Mouse (Mus musculus) embryo, embryonic 10.5 days (tissue): ENCODE measurements around the gene Tnik.

Experiments
- DNase-seq: peaks from one replicate; pipeline ENCODE4 v3.0.0-alpha.2; 2015; ENCODE audit warnings: low spot score

Gene Tnik

DNA sequence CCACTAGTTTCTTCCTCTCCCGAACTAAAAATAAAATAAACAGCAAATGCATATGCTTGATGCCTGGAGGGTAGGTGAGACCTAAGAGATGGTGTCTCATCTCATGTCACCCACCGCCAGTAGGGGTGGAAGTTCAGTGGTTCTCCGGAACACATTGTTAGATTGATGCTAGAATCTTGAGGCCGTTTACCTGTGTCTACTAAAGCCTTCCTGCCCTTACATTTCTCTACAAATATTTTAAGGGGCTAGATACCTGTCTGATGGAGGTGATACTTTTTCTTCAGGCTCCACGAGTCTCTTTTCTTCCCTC is 1.8 kb downstream of the Tnik start:
- DNase-seq, result no peak

- no peak for DNase-seq
These were observed 2.2 kb downstream of the Tnik start for GRCm38 (mm10) chr3:28265183-28265582.

DNA sequence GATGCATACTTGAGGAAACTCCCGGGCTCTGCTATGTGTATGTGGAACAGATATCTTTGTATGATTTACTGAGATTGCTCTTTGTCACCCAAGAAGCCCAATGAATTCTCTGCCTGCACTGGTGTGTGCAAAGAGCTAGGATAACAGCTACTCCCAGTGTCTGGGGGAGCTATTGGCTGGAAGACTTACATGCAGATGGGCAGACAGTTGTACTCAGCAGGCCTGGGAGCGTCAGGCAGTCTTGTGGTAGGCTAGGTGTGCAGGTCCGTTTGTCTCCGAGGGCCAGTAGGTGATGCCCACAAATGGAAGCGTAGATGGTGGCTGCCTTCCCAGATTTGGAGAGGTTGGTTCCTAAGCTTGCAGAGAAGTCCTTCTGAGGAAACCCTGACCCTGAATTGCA is 2.6 kb downstream of the Tnik start:
- DNase-seq, result peak; percentile 17

DNA sequence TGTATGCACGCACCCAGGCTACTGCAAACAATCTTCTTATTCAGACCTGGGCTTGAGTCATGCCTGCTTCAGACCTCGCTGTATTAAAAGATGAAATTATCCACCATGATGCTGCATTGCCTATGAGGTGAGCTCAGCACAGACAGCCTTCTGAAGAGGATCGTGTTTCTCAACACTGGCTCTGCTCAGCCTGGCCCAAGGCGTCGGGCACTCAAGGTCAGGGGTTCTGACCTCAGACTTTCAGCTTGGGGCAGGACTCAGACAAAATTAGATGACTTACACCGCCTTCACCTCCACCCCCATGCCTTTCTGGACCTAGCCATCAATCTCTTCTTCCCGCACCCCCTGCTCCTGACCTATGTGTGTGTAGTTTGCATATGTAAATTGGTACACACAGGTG is 4.2 kb downstream of the Tnik start:
- DNase-seq, result peak; percentile 23

DNA sequence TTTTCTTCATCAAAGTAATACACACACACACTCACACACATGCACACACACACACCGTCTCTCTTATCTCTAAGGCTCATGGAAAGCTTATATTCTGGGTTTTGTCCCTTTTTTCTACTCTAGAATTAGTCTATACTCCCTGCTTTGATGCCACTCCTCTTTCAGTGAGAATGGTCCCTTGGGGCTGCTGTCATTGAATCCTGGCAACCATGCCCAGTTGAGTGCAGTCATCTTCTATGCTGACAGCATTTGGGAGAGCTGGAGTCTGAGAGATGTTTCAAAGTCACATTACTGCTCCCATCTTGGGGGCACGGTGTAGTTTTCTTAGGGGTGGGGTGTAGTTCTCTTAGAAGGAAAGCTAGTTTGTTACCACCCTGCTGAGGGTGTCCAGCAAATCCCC is 6.7 kb downstream of the Tnik start:
- DNase-seq, result no peak

GRCm38 (mm10) chr3:28271884-28272283 is 8.9 kb downstream of the Tnik start:
- DNase-seq, result no peak

GRCm38 (mm10) chr3:28274763-28275162 is 11.7 kb downstream of the Tnik start:
- DNase-seq, result no peak

DNA sequence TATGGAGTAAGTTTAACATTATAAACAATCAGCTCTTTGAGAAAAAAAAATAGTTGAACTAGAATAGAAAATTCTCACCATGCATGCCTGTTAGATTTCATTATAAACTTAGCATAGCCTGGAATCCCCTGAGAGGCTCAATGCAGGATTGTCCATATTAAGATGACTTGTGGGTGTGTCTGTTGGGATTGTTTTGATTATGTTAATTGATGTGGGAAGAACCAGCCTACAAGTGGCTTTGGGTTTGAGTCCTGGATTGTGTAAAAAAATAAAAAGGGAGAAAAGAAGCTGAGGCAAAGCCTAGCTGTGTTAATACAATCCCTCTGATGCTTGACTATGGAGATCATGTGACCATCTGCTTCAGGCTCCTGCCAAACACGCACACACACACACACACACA is 26.7 kb downstream of the Tnik start:
- no peak for DNase-seq

DNA sequence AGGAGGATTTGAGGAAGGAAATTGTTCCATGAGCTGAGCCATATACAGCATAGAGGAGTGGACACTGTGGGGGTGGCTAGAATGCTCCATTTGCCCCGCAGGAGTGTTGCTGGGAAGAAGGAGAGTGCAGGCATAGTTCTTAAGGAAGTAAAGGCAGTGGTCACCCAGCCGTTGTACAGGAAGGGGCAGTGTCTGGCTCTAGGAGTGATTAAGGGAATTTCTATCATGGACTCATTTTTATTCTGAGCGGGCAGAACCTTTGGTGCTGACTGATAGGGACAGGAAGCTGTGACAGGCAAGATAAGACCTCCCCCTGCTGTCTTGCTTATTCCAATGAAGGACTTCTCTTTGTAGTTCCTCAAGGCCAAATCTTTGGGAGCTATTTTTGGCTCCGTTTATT is 38.4 kb downstream of the Tnik start:
- no peak for DNase-seq

- DNase-seq, result no peak
These were observed 40.9 kb downstream of the Tnik start for GRCm38 (mm10) chr3:28303915-28304314.

- DNase-seq, result no peak
These were observed 43.8 kb downstream of the Tnik start for GRCm38 (mm10) chr3:28306852-28307251.

DNA sequence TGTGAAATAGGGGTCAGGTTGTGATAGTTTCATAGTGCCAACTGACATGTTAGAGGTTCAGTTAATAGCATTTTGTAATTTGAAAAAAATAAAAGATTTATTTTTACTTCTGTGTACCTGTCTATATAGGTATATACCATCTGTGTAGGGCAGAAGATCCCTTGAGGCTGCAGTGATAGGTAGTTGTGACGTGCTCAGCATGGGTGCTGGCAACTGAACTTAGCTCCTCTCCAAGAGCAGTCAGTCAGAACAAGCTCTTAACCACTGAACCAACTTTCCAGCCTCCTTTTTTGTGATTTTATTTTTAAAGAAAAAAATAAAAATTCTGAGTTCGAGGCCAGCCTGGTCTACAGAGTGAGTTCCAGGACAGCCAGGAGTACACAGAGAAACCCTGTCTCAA is 51.4 kb downstream of the Tnik start:
- DNase-seq, result no peak

DNA sequence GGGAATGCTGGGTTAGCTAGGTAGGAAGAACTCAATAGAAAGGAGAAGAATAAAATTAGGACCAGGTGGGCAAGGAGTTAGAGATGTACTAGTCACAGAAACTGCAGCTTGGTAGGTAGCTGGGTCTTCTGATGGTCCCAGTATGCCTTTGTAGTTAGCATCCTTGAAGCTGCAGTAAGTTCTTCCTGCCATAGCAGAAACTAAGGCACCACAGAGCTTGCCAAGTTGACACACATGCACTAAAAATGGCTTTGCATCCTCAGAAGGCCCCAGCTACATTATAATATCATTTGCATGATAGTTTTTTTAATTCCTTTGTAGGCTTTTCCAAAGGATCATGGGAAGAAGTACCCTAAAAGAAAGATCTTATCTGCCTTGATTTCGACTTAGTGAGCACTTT is 54.3 kb downstream of the Tnik start:
- DNase-seq, result no peak

DNA sequence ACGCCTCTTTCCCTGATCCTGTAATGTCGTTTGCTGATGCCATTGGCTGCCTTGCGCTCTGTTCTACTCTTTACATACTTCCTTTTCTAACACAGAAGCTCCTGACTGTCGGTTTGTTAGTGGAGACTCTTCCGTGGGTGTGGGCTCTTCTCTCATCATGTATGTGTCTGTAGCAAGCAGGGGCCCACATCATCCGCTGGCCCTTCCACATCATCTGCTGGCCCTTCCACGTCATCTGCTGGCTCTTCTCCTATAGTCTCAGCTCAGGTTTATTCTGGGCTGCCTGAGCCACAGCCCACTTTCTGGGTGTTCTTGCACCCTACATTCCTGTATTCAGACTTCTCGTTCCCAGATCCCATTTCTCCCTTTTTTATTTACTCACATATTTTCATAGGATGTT is 58.6 kb downstream of the Tnik start:
- no peak for DNase-seq

DNA sequence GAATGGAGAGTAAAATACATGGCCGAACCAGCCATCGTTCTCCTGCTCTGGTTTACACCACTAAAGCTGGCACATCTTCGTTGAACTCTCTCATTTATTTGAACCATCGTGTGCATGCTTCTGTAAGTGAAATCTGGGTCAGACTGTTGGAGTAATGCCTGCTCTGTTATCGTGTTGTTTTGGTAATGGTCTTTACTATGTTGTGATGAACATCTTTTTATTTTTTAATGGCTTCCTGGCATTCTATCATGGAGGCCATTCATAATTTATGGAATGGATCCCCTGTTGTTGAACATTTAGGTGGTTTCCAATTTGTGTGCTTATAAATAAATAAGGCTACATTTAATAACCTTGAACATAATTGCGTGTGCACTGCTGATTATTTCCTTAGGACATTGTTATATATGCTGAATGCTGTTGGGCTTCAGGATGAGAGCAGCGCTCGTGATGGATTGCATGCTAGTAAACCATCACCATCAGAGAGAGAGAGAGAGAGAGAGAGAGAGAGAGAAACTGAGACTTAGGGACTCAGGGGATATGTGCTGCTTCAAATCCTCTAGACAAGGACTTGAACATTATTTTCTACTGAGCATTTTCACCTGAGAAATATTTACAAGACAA is 62.7 kb downstream of the Tnik start:
- DNase-seq, result no peak

DNA sequence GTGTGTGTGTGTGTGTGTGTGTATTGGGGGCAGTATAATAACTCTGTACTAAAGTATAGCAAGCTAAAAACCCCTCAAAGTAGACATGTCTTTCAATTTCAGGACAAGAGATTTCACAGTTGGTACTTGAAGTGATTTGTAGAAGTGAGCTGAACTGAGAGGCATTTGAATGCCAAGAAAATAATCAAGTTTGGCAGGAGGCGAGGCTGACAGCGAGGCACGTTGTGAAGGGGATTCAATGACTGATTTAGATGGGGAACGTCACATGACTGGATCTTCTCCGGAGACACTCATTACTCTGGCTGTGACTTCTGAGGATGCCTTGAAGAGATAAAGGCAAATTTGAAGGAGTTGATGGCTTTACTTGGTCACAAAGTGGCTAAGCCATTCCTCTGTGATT is 69.3 kb downstream of the Tnik start:
- DNase-seq, result no peak

DNA sequence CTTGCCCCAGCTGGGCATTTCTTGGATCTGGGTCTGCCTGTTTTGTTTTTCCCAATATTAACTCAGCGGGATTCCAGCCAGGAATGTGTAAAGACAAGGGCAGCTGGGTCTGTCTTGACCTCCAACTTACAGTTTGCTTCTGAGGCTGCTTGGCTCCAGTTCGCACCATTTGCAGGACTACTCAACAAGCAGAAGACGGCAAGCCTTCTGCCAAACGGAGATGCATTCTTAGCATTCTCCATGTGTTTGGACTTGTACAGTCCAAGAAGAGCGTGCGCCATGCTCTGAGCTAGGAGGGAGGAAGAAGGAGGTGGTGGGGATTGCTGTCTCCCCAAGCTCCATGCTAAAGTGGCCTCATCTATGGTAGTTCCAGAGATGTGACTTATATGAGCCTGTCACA is 70.9 kb downstream of the Tnik start:
- DNase-seq, result no peak

DNA sequence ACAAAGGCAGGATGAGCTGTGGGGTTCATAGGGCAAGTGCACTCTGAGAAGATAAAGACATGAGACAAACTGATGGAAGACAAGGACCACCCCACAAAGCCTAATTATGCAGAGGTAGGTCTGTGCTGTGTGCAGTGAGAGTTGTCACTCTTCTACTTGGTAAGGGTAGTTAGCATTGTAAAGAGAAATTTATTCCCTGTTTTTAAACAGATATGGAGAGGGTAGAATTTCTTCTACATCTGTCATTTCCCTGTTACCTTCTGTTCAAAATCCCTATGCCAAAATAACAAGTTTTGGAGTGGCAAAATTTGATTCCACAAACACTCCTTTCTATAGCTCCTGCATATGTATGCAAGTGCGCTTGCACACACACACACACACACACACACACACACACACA is 71.5 kb downstream of the Tnik start:
- DNase-seq, result no peak

DNA sequence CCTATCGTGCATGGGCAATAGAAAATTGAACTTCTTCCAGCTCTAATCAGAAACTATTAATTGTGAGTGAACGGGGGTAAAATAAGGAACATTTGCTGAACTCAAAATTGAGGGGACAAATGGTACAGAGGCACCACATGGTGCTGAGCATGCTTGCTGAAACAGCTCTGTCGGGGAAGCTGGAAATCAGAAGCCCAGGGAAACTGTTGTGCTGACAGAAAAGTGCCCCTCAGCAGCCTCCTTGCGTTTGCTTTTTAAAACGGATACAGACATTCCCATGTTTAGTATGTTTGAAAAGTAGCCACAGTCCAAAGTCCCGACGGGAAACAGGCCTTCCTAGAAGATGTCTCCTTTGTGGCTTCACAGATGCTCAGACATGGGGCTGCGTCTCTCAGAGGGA is 77.1 kb downstream of the Tnik start:
- no peak for DNase-seq

DNA sequence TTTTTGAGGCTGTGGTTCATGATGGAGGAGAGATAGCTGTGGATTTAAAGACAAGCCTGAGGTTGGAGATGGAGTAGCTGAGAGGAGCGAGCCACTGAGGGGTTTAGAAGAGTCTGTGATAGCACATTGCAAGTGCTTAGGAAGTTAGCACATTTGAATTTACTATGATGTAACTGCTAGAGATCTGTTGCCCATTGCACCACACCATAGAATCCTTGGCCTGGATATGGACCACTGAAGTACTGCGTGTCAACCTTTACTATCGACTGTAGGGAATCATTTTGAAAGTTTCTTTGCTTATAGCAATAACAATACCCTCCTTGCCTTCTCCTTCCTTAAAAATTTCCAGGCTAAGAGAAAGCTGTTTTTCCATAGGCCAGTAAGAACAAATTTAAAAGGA is 80.2 kb downstream of the Tnik start:
- no peak for DNase-seq

- DNase-seq, result no peak
These were observed 80.6 kb downstream of the Tnik start for GRCm38 (mm10) chr3:28343661-28344060.

DNA sequence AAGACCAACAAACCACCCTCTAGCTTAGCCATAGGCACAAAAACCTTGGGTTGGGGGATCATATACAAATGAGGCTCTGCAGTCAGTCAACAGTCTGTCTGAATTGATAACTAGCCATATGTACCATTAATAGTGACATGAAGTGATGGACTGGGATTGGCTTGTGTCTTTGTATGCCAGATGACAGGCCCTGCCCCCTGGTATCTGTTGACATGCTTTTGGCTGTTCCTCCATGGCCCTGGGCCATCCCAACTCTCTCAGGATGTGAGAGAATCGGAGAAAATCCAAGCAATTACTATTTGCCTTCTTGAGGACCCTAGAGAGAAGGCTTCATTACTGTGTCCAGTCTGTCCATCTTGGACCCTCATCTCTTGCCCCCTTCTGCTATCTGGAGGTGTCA is 82.4 kb downstream of the Tnik start:
- no peak for DNase-seq

- DNase-seq, result no peak
These were observed 82.9 kb downstream of the Tnik start for GRCm38 (mm10) chr3:28345961-28346360.

DNA sequence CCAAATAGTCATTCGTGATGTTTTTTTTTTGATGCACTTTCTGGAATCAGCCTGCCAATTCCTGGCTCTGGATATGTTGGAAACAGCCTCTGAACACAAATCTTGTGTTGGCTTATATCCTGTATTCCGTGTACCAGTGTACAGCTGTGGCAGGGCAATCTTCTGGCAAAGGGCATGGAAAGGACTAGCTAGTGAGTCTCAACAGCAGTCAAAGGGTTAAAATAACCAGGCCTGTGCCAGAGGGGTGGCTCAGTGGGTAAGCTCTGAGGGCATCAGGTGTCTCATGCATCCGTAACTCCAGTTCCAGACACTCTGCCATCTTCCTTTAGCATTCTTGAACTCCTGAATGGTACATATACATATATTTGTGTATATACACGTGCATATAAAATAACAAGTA is 83.5 kb downstream of the Tnik start:
- DNase-seq, result no peak

DNA sequence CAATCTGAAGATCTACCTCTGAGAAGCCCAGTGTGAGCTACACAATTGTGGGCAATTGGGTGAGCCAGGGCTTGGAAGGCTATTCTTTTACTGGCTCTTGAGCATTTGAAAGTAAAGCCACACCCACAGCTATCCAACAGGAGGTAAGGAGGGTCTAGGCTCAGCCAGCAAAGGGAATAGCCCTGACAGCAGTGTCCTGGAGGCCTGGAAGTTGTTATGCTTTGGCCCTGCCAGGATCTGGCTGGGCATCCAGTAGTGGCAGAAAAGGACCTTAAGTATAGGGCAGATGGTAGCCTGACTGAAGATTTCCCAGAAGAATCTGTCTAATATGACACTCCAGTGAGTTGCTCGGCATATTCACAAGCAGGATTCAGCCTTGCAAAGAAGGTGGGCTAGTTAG is 85.7 kb downstream of the Tnik start:
- no peak for DNase-seq
